Mouse (Mus musculus): ENCODE measurements around the gene Snrk. TPM values are rescaled to one million over a fixed set of nuclear protein-coding genes. Genes with fewer than 3 reads are reported as not detected.

Gene Snrk
- polyA plus RNA-seq (2012; rRNA removed), result 85.4 and 86.5 TPM in 2 replicates

DNA sequence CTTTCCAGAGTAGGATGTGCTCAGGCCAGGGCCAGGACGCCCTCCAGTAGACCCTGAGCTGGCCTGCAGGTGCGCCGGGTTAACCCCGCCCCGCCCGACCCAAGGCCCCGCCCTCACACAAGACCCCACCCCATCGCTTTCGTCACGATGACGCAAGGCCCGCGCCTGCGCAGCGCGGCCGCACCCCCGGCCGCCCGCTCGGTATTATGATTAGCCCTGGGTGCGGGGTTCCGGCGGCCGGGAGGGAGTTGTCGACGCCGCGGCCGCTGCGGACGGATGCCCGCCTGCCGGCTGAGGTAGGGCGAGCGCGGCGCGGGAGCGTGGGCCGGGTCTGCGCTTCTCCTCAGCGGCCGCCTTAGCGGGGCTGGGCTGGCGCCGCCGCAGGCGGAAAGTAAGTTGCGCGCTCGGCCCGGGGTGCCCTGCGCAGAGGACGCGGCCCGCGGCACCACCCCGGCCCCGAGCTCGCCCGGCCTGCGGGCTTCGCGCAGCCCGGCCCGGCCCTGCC, at the start of gene Snrk:
TSS of gene Snrk (plus strand) at position 155 of the 505 bp plus-strand sequence.

Other genes with a start within 250 kb of the Snrk start
- 2.9 and 3.2 TPM in 2 replicates for gene Ackr2, start 218.9 kb upstream of the Snrk start, polyA plus RNA-seq (2012; rRNA removed)
- gene Cyp8b1, start 201.0 kb upstream of the Snrk start, polyA plus RNA-seq (2012; rRNA removed), result not detected in 2 replicates
- 2.3 and 2.7 TPM in 2 replicates for gene Fam198a, start 166.3 kb upstream of the Snrk start, polyA plus RNA-seq (2012; rRNA removed)
- gene Pomgnt2, start 120.2 kb upstream of the Snrk start, polyA plus RNA-seq (2012; rRNA removed), result 32.2 and 33.1 TPM in 2 replicates
- gene Ano10, start 177.2 kb downstream of the Snrk start, polyA plus RNA-seq (2012; rRNA removed), result 31.2 and 31.5 TPM in 2 replicates
- gene Abhd5, start 234.3 kb downstream of the Snrk start, polyA plus RNA-seq (2012; rRNA removed), result 26.5 and 27.6 TPM in 2 replicates